Mouse (Mus musculus): ENCODE measurements around the gene Camta1.

DNA sequence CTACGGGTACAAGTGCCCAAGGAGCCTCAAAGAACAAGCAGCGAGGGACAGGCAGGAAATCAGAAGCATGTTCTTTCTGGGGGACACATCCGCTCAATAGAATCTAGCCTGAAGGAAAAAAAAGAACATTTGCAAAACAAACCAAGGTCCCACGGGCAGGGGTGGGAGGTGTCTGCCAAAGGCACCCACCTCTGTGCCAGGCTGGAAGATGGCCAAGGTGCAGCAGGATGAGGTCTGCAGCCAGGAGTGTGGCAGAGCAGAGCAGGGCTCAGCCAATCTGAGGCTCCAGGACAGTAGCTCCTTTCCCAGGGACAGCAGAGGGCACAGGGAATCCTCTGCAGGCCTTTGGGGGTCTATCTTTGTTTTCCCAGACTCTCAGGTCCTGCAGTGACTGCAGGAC lies 706.1 kb downstream of the Camta1 start:
- TF ChIP-seq CTCF (IDR thresholded peaks at IDR 0.05; ENCODE audit: borderline replicate concordance, insufficient read depth, low read depth, low read length), result no peak
- TF ChIP-seq POLR2A (IDR thresholded peaks at IDR 0.05; ENCODE audit: borderline replicate concordance, insufficient read depth, low read length), result no peak
